Mouse (Mus musculus) liver, embryonic 11.5 days (tissue): Measurements from ENCODE around the gene Icmt. TPM values are rescaled to one million over a fixed set of nuclear protein-coding genes. Genes with fewer than 3 reads are reported as not detected.

Source experiments
- ATAC-seq: fragments of 200-750 bp; cut with Nextera tagmentation; replicated peaks from 2 replicates; pipeline ENCODE4 v1.8.0; 2017; ENCODE audit warnings: moderate number of reproducible peaks, mild to moderate bottlenecking, moderate TSS enrichment, moderate library complexity; ENCODE audit not compliant: low FRiP score
- DNase-seq: peaks from one replicate; pipeline ENCODE4 v3.0.0-alpha.2; 2017; ENCODE audit warnings: low spot score
- H3K27ac ChIP-seq: fragments of 300-500 bp; sonication (generic); 2 replicates; pipeline ENCODE4 v1.5.1; 2014; ENCODE audit warnings: mild to moderate bottlenecking, low read depth, low read length, control low read depth
- H3K27me3 ChIP-seq: fragments of 300-500 bp; sonication (generic); replicated peaks from 2 replicates; pipeline ENCODE4 v1.6.1; 2014; ENCODE audit warnings: low read length, mixed read lengths; ENCODE audit not compliant: control insufficient read depth, insufficient read depth
- H3K36me3 ChIP-seq: fragments of 300-500 bp; sonication (generic); 2 replicates; pipeline ENCODE4 v1.6.1; 2014; ENCODE audit warnings: mild to moderate bottlenecking, low read length, moderate library complexity, mixed read lengths; ENCODE audit not compliant: control insufficient read depth, insufficient read depth
- H3K4me1 ChIP-seq: fragments of 300-500 bp; sonication (generic); replicated peaks from 2 replicates; pipeline ENCODE4 v1.6.1; 2014; ENCODE audit warnings: low read length, mixed read lengths; ENCODE audit not compliant: control insufficient read depth, insufficient read depth
- H3K4me2 ChIP-seq: fragments of 300-500 bp; sonication (generic); 2 replicates; pipeline ENCODE4 v1.6.1; 2014; ENCODE audit warnings: mild to moderate bottlenecking, control low read depth, moderate library complexity
- H3K4me3 ChIP-seq: fragments of 300-500 bp; sonication (generic); 2 replicates; pipeline ENCODE4 v1.5.1; 2014; ENCODE audit warnings: low read depth, low read length, control low read depth
- H3K9ac ChIP-seq: fragments of 300-500 bp; sonication (generic); 2 replicates; pipeline ENCODE4 v1.6.1; 2014; ENCODE audit warnings: low read depth, low read length, control low read depth
- H3K9me3 ChIP-seq: fragments of 300-500 bp; sonication (generic); 2 replicates; pipeline ENCODE4 v1.6.1; 2016; ENCODE audit warnings: low read length, inconsistent platforms, mixed read lengths; ENCODE audit not compliant: control insufficient read depth
- WGBS: fragments of 180-500 bp; shearing (Covaris S2); extraction: QIAGEN DNeasy Blood & Tissue Kit; methylation state at CpG from one replicate; pipeline ENCODE4 v1.1.7; 2014; 5-methylcytosine and 5-hydroxymethylcytosine counted together
- polyA plus RNA-seq: library from polyadenylated mRNA; unstranded; fragments of >200 nt; fragmentation: Nextera tagmentation; extraction: Ambion mirVana; gene quantifications from 2 replicates; pipeline ENCODE4 v1.2.1, GENCODE M21; 2014

Icmt gene
- polyA plus RNA-seq, 1 experiment from 2014 or later: 20.6 TPM

DNA sequence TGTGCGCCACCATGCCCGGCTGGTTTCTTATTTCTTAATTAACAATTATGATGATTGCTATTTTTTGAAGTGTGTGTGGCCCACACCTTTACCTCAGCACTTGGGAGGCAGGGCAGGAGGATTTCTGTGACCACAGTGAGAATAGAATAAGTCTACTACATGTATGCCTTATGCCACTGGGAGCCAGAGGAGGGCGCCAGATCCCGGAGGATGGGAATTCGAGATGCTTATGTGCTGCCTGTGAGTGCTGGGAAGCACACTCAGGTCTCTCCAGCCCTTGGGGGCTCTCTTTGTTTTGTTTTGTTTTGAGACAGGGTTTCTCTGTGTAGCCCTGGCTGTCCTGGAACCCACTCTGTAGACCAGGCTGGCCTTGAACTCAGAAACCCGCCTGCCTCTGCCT, 31.7 kb downstream of the Icmt start:
- H3K36me3 ChIP-seq: peaks cover 55% of the 10 kb centered on the region
- ATAC-seq (no peak), DNase-seq (no peak)
- H3K4me2 ChIP-seq: no peak overlapping the region
- no peaks in the 10 kb centered on the region for H3K9me3 ChIP-seq
- no peak overlapping the region for H3K4me3 ChIP-seq
- H3K4me1 ChIP-seq: peaks cover 20% of the 10 kb centered on the region
- no peak overlapping the region for H3K27ac ChIP-seq
- WGBS: 81% methylated on average over 6 of the region's 6 CpGs
- no peak overlapping the region for H3K9ac ChIP-seq
- H3K27me3 ChIP-seq: no peaks in the 10 kb centered on the region

DNA sequence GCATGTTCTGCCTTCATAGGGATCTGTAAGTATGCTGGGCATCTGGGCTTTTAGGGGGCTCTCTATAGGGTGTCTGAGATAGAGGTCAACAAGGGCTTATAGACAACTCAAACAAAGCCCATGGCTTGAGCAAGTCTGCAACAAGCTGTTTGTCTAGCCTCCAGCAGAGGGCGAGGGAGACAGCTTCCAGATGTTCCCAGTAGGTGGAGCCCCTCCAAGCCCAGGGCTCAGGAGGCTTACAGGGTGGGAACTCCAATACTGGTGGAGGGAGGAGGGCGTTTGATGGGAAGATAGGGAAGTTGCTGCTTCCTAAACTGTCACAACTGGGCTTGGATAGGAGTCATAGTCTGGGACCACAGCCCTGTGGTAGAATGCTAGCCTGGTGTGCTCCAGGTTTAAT, 35.9 kb downstream of the Icmt start:
- Histone ChIP-seq H3K27ac (no peak overlapping the region), H3K9ac (no peak overlapping the region), H3K27me3 (peaks cover 14% of the 10 kb centered on the region), H3K36me3 (peaks cover 63% of the 10 kb centered on the region), H3K4me2 (no peak overlapping the region), H3K9me3 (no peaks in the 10 kb centered on the region), H3K4me1 (0 out of 2 replicates have a peak, but pooled peaks cover 6% of the 10 kb centered on the region), H3K4me3 (no peak overlapping the region)
- DNase-seq (no peak), ATAC-seq (peak; percentile 64; the same call in 1 of the 2 replicates)
- 38% methylated on average over 2 of the region's 2 CpGs for WGBS

DNA sequence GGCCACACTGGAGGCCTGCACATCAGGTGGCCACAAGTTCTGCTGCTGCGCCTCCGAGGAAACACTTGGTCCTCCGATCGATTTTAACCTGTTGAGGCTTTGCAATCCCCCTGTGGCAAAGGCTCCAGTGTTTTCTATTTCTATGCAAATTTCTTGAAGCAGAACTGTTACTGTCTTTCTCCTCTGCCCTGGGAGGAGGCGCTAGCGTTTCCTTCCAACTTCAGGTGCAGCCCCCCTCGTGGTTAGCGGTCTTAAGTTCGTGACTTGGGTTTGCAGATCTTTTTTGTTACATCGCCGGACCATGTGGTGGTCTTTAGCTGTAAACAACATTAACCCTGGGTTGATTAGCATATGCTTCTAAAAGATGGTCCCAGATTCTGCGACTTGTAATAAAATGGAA, 36.6 kb downstream of the Icmt start:
- DNase-seq: no peak
- Histone ChIP-seq H3K4me1 (0 out of 2 replicates have a peak, but pooled peaks cover 6% of the 10 kb centered on the region), H3K36me3 (peaks cover 60% of the 10 kb centered on the region), H3K4me2 (no peak overlapping the region), H3K9ac (no peak overlapping the region), H3K9me3 (no peaks in the 10 kb centered on the region), H3K4me3 (no peak overlapping the region), H3K27me3 (peaks cover 20% of the 10 kb centered on the region), H3K27ac (no peak overlapping the region)
- ATAC-seq: no peak
- 93% methylated on average over 12 of the region's 12 CpGs for whole genome bisulfite sequencing

DNA sequence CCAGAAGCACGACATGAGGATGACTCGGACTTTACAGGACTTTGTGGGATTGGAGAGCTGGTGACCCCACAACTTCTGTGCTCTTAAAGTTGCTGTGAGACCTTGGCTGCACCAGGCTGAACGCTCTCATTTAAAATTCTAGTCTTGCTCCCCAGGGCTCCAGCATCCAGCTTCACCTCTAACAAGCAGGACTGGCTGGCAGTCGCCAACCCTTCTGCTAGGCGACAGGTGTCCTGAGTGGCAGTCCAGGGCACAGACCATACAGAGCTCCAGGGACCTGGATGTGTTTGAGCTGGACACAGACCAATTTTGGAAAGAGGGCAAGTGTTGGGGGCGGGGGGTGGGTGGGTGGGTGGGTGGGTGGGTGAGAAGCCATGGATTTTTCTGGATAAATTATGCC, 40.7 kb downstream of the Icmt start:
- H3K36me3 ChIP-seq: peaks cover 22% of the 10 kb centered on the region
- DNase-seq: no peak
- H3K9ac ChIP-seq: no peak overlapping the region
- H3K4me3 ChIP-seq: no peak overlapping the region
- no peak overlapping the region for H3K4me2 ChIP-seq
- no peak overlapping the region for H3K27ac ChIP-seq
- no peak for ATAC-seq
- H3K9me3 ChIP-seq: no peaks in the 10 kb centered on the region
- 35% methylated on average over 6 of the region's 6 CpGs for WGBS
- H3K27me3 ChIP-seq: peaks cover 48% of the 10 kb centered on the region
- peaks cover 7% of the 10 kb centered on the region; the same call in 1 of the 2 replicates for H3K4me1 ChIP-seq

DNA sequence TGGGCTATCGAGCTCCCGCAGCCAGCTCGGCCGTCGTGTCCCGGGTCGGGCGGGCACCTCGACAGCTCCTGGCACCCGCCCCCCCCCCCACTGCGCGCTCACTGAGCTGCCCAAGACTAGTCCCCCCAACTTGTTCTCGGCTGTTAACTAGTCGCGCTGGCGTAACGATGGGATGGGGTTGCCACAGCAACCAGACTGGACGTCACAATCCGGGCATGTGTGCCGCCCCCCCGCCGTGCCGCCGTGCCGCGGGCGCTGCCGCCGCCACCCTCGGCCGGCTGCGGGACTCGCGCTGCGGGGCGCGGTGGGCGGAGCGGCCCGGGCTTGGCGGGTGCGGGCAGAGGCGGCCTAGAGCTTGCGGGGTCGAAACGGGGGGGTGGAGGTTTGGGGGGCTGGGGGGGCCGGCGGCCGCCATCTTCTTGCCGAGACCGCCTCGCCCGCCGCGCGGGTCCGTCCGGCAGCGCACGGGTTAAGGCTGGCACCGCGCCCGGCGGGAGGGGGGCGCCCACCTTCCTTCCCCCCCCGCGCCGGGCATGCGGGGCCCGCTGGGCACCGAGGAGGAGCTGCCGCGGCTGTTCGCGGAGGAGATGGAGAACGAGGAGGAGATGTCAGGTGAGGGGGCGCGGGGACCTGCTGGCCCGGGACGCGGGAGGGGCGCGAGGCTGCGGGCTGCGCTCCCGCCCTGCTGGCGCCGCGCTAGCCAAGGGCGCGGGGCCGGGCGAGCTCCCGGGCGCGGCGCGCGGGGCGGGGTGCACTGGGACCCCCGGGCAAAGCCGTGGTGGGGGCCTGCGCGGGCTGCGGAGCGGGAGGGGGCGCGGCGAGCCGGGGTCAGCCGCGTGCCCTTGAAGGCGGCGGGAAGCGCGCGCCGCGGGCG, 41.6 kb downstream of the Icmt start, which contains the start of gene Chd5:
Gene Chd5, plus strand, starts transcription at position 233 of the 874 bp plus-strand sequence.
- no peak within 1 kb of the TSS for H3K27ac ChIP-seq
- H3K9ac ChIP-seq: no peak within 1 kb of the TSS
- H3K4me2 ChIP-seq: peak within 1 kb of the TSS; percentile 78
- H3K36me3 ChIP-seq: peaks cover 14% of the 10 kb centered on the region
- peaks cover 7% of the 10 kb centered on the region; the same call in 1 of the 2 replicates for H3K4me1 ChIP-seq
- H3K27me3 ChIP-seq: peaks cover 48% of the 10 kb centered on the region
- DNase-seq (no peak), ATAC-seq (no peak)
- H3K4me3 ChIP-seq: peak within 1 kb of the TSS; percentile 52
- no peaks in the 10 kb centered on the region for H3K9me3 ChIP-seq
- WGBS: 3% methylated on average over 78 of the region's 120 CpGs

DNA sequence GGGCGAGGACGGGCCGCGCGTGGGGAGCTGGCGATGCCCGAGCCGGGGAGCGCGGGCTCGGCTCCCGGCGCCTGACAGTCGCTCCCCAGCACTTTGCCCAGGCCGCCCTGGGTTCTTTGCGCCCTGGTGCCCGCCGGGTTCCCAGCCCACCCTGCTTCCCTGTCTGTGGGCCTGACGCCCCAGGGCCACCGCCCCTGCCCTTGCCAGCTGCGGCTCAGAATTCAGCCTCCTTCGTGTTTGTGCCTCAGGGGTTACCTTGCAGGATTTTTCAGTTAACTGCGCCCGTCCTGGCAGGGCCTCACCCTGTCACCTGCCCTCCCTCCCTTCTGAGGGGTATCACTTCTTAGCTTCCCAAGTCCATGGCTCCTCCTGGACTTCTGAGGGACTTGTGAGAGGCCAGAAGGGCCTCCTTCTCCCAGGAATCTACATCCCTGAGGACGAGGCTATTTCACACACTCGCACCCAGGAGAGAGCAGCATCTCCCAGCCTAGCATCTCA, 42.3 kb downstream of the Icmt start:
- no peak overlapping the region for H3K9ac ChIP-seq
- 5% methylated on average over 25 of the region's 26 CpGs for WGBS

DNA sequence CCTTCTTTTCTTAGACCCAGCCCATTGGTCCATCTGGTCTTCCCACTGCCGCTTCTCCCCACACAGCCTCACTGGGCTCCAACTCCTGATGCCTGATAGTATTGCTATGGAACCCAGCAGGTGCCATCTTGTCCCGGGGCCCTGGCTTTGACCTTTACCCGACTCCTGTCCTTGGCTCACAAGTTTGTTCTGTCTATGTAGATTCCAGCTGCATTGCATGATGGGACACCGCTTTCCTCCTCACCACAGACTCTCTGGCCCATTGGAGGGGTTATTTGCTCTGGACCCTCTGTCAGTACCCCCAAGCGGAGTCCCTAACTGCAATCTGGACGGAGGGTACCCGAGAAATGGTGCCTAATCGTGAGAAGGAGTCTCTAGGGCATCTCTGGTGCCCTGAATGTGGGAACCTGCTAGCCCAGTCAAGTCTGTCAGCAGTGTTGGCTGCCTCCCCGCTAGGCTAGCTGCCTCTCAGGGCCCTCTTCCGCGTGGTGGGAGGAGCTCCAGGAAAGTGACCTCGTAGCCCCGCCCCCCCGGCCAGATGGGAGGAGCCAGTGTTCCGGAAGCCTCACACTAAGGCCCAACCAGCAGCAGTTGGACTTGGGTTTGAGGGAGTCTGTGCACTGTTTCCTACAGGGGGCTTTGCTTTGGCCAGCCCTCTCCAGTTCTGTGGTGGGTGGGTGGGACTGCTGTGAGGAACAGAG, 43.7 kb downstream of the Icmt start:
- peaks cover 48% of the 10 kb centered on the region for H3K27me3 ChIP-seq
- ATAC-seq: peak; percentile 30; the same call in 1 of the 2 replicates
- no peaks in the 10 kb centered on the region for H3K36me3 ChIP-seq
- no peaks in the 10 kb centered on the region for H3K9me3 ChIP-seq
- no peak for DNase-seq
- 34% methylated on average over 15 of the region's 15 CpGs for WGBS
- no peak overlapping the region for H3K9ac ChIP-seq
- H3K4me2 ChIP-seq: no peak overlapping the region
- no peak overlapping the region for H3K27ac ChIP-seq
- no peak overlapping the region for H3K4me3 ChIP-seq
- H3K4me1 ChIP-seq: peaks cover 20% of the 10 kb centered on the region

More for the DNA sequence above, 42.3 kb downstream of the Icmt start:
- no peak for DNase-seq
- peak overlapping the region; percentile 78 for H3K4me2 ChIP-seq
- H3K36me3 ChIP-seq: peaks cover 8% of the 10 kb centered on the region
- H3K4me3 ChIP-seq: peak overlapping the region; percentile 52
- peaks cover 48% of the 10 kb centered on the region for H3K27me3 ChIP-seq
- no peak for ATAC-seq
- H3K4me1 ChIP-seq: peaks cover 7% of the 10 kb centered on the region
- no peak overlapping the region for H3K27ac ChIP-seq
- no peaks in the 10 kb centered on the region for H3K9me3 ChIP-seq

DNA sequence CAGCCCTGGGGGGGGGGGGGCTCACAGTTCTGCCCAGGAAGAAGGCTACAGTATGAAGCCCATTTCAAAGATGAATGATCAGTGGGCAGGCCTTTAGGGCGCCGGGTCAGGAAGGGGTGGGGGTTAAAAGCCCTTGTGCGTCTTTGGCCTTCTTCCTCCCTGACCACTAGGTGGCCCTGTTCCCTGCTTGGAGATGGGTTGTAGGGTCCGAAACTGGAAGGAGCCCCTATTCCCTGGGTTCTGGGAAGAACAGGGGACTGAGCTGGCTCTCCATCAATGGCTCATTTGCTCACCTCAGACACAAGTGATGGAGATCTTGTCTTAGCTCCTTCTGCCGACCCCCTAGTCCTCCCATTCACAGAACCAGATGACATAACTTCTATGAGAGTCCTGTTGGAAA, 46.3 kb downstream of the Icmt start:
- 6% methylated on average over 5 of the region's 5 CpGs for WGBS
- H3K27me3 ChIP-seq: peaks cover 34% of the 10 kb centered on the region
- peaks cover 20% of the 10 kb centered on the region for H3K4me1 ChIP-seq

More for the DNA sequence above, 46.3 kb downstream of the Icmt start:
- DNase-seq: no peak
- no peaks in the 10 kb centered on the region for H3K36me3 ChIP-seq
- no peak overlapping the region for H3K9ac ChIP-seq
- ATAC-seq: no peak
- H3K4me3 ChIP-seq: no peak overlapping the region
- H3K27ac ChIP-seq: no peak overlapping the region
- no peaks in the 10 kb centered on the region for H3K9me3 ChIP-seq
- no peak overlapping the region for H3K4me2 ChIP-seq
